Mouse (Mus musculus): ENCODE results near the gene Mrtfa. TPM values are rescaled to one million over a fixed set of nuclear protein-coding genes. Genes with fewer than 3 reads are reported as not detected.
A peak's percentile ranks its signal among the peaks of the same experiment; 100 is the strongest.

The Mrtfa gene
- polyA plus RNA-seq, 1 experiment from 2014 or later, result 6.1 TPM

DNA sequence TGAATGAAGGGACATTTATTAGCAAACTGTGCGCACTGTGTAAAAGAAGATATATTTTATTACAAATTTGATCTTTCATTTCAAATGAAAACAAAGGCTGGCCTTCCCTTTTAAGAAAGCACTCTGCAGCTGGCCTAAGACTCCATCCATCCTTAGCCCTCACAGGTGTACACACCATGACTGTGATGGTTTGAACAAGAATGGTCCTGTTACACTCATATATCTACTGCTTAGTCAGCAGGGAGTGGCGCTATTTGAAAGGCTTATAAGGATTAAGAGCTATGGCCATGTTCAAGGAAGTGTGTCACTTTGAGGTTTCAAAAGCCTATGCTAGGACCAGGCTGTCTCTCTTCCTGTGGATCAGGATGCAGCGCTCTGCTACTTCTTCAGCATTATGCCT, 122.8 kb downstream of the Mrtfa start:
- no peak overlapping the region for H3K27ac ChIP-seq (ENCODE audit: low read length)
- H3K4me3 ChIP-seq (ENCODE audit: low read depth, low read length), result no peak overlapping the region
- H3K4me2 ChIP-seq (ENCODE audit: low read depth, low read length), result no peak overlapping the region
- H3K36me3 ChIP-seq (ENCODE audit: control insufficient read depth, insufficient read depth), result no peaks in the 10 kb centered on the region
- H3K27me3 ChIP-seq (ENCODE audit: control insufficient read depth, insufficient read depth, low read depth, low read length), result no peaks in the 10 kb centered on the region
- 80% methylated on average over 3 of the region's 3 CpGs for WGBS (ENCODE audit: insufficient replicate concordance)
- peaks cover 1% of the 10 kb centered on the region for H3K4me1 ChIP-seq (ENCODE audit: control insufficient read depth, low read depth, low read length)
- H3K9me3 ChIP-seq (replicated peaks; ENCODE audit: control insufficient read depth, low read length), result no peaks in the 10 kb centered on the region
- no peak for ATAC-seq (ENCODE audit: low read depth)
- H3K9ac ChIP-seq (ENCODE audit: low read depth, low read length), result no peak overlapping the region

DNA sequence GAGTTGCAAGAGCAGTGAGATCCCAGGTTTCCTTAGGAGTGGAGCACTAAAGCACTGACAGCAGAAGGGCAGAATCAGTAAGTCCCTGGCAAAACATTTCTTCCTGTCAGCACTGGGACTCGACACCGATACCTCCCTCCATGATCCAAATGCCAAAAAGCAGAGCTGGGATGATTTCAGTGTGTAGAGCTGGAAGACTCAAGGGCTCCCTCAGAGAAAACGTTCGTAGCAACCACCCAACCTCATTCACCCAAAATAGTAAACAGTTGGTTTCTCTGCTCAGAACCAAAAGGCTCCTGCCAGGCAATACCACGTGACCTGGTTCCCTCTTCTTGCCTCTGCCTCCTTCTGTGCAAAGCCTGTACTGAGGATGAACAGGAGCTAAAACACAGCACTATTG, 123.6 kb downstream of the Mrtfa start:
- ATAC-seq (ENCODE audit: low read depth), result no peak
- Histone ChIP-seq H3K27me3 (ENCODE audit: control insufficient read depth, insufficient read depth, low read depth, low read length) (no peaks in the 10 kb centered on the region), H3K9ac (ENCODE audit: low read depth, low read length) (no peak overlapping the region), H3K4me3 (ENCODE audit: low read depth, low read length) (no peak overlapping the region), H3K27ac (ENCODE audit: low read length) (no peak overlapping the region), H3K9me3 (replicated peaks; ENCODE audit: control insufficient read depth, low read length) (no peaks in the 10 kb centered on the region), H3K4me2 (ENCODE audit: low read depth, low read length) (no peak overlapping the region), H3K4me1 (ENCODE audit: control insufficient read depth, low read depth, low read length) (peaks cover 5% of the 10 kb centered on the region), H3K36me3 (ENCODE audit: control insufficient read depth, insufficient read depth) (no peaks in the 10 kb centered on the region)
- 60% methylated on average over 5 of the region's 5 CpGs for whole genome bisulfite sequencing (ENCODE audit: insufficient replicate concordance)

DNA sequence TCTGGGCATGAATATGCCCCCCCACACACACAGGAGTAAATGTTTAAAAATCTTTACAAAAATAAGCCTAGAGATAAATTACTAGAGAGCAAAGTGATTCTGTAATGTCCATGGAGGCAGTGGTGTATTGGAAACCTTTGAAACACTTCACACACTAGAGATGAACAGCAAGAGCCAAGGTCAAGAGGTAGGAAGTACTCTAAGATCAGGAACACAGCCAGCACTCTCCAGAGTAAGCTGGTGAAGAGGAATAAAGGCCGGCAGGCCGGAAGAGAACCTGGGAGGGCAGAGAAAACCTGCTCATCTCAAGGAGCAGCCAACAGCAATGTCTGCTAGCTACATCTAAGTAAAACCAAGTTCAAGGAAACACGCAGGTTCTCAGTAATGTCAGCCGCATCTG, 125.9 kb downstream of the Mrtfa start:
- 91% methylated on average over 4 of the region's 4 CpGs for WGBS (ENCODE audit: insufficient replicate concordance)
- Histone ChIP-seq H3K27ac (ENCODE audit: low read length) (no peak overlapping the region), H3K4me1 (ENCODE audit: control insufficient read depth, low read depth, low read length) (peaks cover 5% of the 10 kb centered on the region), H3K36me3 (ENCODE audit: control insufficient read depth, insufficient read depth) (no peaks in the 10 kb centered on the region), H3K9ac (ENCODE audit: low read depth, low read length) (no peak overlapping the region), H3K27me3 (ENCODE audit: control insufficient read depth, insufficient read depth, low read depth, low read length) (no peaks in the 10 kb centered on the region), H3K9me3 (replicated peaks; ENCODE audit: control insufficient read depth, low read length) (no peaks in the 10 kb centered on the region), H3K4me2 (ENCODE audit: low read depth, low read length) (no peak overlapping the region), H3K4me3 (ENCODE audit: low read depth, low read length) (no peak overlapping the region)
- no peak for ATAC-seq (ENCODE audit: low read depth)

DNA sequence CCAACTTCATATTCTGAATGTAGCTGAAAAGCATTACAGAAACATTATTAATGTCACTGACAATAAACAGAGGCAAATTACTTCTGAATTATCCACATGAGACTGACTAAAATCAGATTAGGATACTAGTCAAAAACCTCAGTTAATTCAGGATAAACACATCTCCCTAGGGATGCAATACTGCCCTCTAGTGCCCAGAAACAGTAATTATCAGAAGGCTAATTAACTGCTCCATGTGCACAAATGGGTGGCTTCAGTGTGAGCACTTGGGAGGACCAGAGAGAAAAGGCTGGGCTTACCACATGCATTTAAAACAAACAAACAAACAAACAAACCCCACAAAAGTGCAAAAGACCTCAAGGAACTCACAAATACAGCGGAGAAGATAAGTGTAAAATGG, 126.4 kb downstream of the Mrtfa start:
- ATAC-seq (ENCODE audit: low read depth), result no peak
- H3K9me3 ChIP-seq (replicated peaks; ENCODE audit: control insufficient read depth, low read length), result no peaks in the 10 kb centered on the region
- no peaks in the 10 kb centered on the region for H3K27me3 ChIP-seq (ENCODE audit: control insufficient read depth, insufficient read depth, low read depth, low read length)
- H3K4me3 ChIP-seq (ENCODE audit: low read depth, low read length), result no peak overlapping the region
- peaks cover 5% of the 10 kb centered on the region for H3K4me1 ChIP-seq (ENCODE audit: control insufficient read depth, low read depth, low read length)
- 33% methylated on average over 1 of the region's 1 CpGs for WGBS (ENCODE audit: insufficient replicate concordance)
- H3K27ac ChIP-seq (ENCODE audit: low read length), result no peak overlapping the region
- no peak overlapping the region for H3K4me2 ChIP-seq (ENCODE audit: low read depth, low read length)
- no peak overlapping the region for H3K9ac ChIP-seq (ENCODE audit: low read depth, low read length)
- H3K36me3 ChIP-seq (ENCODE audit: control insufficient read depth, insufficient read depth), result no peaks in the 10 kb centered on the region

DNA sequence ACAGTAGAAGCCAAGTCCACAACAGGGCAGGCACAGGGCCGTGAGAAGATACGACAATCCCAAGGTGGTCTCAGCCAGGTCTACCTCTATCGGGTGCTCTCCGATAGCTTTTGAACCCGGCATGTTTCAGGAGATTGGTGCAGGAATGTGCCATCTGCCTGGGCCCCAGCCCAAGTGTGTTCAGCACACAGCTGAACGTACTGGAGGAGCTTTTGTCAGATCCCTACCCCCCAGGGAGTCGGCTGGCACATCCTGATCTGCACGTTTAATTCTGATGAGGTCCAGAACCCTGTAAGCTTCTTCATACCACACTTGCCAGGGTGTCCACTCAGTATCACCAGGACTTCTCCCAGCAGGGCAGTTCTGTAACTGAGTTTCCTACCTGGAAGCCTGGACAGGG, 127.9 kb downstream of the Mrtfa start:
- 62% methylated on average over 8 of the region's 8 CpGs for WGBS (ENCODE audit: insufficient replicate concordance)
- Histone ChIP-seq H3K4me2 (ENCODE audit: low read depth, low read length) (no peak overlapping the region), H3K4me3 (ENCODE audit: low read depth, low read length) (no peak overlapping the region), H3K27me3 (ENCODE audit: control insufficient read depth, insufficient read depth, low read depth, low read length) (no peaks in the 10 kb centered on the region), H3K27ac (ENCODE audit: low read length) (no peak overlapping the region), H3K4me1 (ENCODE audit: control insufficient read depth, low read depth, low read length) (peaks cover 5% of the 10 kb centered on the region), H3K9me3 (replicated peaks; ENCODE audit: control insufficient read depth, low read length) (no peaks in the 10 kb centered on the region), H3K36me3 (ENCODE audit: control insufficient read depth, insufficient read depth) (no peaks in the 10 kb centered on the region), H3K9ac (ENCODE audit: low read depth, low read length) (no peak overlapping the region)
- ATAC-seq (ENCODE audit: low read depth), result no peak

DNA sequence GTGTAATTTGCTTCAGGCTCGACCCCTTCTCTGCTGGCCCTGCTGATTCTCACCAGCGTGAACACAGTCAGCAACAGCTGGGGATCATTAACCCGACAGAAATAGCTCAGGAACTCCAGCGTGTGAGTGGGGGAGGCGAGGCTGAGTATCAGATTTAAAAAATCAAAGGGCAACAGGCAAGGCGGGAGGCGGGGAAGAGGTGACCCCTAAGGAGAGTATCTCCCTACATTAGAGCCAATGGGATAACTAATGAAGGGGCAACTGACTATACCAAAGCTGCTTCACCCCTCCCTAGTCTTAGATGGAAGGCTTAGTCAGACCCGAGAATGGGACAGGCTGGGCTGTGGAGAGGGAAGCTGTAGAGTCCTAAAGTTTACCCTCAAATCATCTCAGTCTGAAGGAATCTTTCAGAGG, 128.4 kb downstream of the Mrtfa start:
- Histone ChIP-seq H3K9ac (ENCODE audit: low read depth, low read length) (no peak overlapping the region), H3K36me3 (ENCODE audit: control insufficient read depth, insufficient read depth) (no peaks in the 10 kb centered on the region), H3K9me3 (replicated peaks; ENCODE audit: control insufficient read depth, low read length) (no peaks in the 10 kb centered on the region), H3K4me3 (ENCODE audit: low read depth, low read length) (no peak overlapping the region), H3K27ac (ENCODE audit: low read length) (no peak overlapping the region), H3K4me2 (ENCODE audit: low read depth, low read length) (no peak overlapping the region), H3K4me1 (ENCODE audit: control insufficient read depth, low read depth, low read length) (peaks cover 5% of the 10 kb centered on the region), H3K27me3 (ENCODE audit: control insufficient read depth, insufficient read depth, low read depth, low read length) (no peaks in the 10 kb centered on the region)
- 42% methylated on average over 8 of the region's 8 CpGs for WGBS (ENCODE audit: insufficient replicate concordance)
- ATAC-seq (ENCODE audit: low read depth), result 0 out of 2 replicates have a peak, but pooled peaks have one; percentile 41

DNA sequence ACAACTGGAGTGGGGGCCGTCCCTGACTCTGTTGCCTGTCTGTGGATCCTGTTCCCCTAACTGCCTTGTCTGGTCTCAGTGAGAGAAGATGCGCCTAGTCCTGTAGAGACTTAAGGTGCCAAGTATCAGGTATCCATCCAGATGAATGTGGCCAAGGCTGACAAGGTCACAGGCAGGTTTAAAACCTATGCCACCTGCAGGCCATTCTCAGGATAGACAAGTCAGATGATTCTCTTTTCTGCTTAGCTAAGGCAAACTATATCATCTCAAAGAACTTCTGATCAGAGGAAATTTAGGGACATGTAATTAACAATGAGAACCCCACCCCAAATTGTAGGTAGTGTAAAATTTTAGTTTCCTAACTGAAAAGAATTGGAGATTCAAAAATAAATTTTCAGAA, 129.6 kb downstream of the Mrtfa start:
- no peaks in the 10 kb centered on the region for H3K36me3 ChIP-seq (ENCODE audit: control insufficient read depth, insufficient read depth)
- no peak overlapping the region for H3K9ac ChIP-seq (ENCODE audit: low read depth, low read length)
- no peak overlapping the region for H3K4me3 ChIP-seq (ENCODE audit: low read depth, low read length)
- H3K4me1 ChIP-seq (ENCODE audit: control insufficient read depth, low read depth, low read length), result peaks cover 5% of the 10 kb centered on the region
- no peaks in the 10 kb centered on the region for H3K27me3 ChIP-seq (ENCODE audit: control insufficient read depth, insufficient read depth, low read depth, low read length)
- no peak for ATAC-seq (ENCODE audit: low read depth)
- H3K9me3 ChIP-seq (replicated peaks; ENCODE audit: control insufficient read depth, low read length), result no peaks in the 10 kb centered on the region
- WGBS (ENCODE audit: insufficient replicate concordance), result 58% methylated on average over 2 of the region's 2 CpGs
- no peak overlapping the region for H3K4me2 ChIP-seq (ENCODE audit: low read depth, low read length)
- no peak overlapping the region for H3K27ac ChIP-seq (ENCODE audit: low read length)

DNA sequence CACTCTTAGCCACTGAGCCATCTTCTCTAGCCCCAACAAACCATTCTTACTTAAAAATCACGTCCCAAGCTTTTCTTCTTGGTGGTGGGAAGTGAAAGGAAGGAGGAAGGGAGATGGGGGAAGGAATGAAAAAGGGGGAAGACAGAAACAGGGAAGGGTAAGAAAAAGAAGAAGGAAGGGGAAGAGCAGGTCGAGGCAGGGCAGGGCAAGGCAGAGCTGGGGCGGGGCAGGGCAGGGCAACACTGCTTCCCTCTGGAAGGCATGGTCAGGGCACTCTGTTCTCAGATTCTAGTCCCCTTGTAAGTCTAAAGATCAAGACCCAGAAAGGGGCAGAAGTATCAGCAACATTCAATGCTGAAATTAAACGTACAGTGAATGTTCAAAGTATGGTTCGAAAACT, 132.8 kb downstream of the Mrtfa start:
- no peaks in the 10 kb centered on the region for H3K27me3 ChIP-seq (ENCODE audit: control insufficient read depth, insufficient read depth, low read depth, low read length)
- H3K4me2 ChIP-seq (ENCODE audit: low read depth, low read length), result no peak overlapping the region
- H3K27ac ChIP-seq (ENCODE audit: low read length), result no peak overlapping the region
- ATAC-seq (ENCODE audit: low read depth), result no peak
- no peak overlapping the region for H3K4me3 ChIP-seq (ENCODE audit: low read depth, low read length)
- no peaks in the 10 kb centered on the region for H3K9me3 ChIP-seq (replicated peaks; ENCODE audit: control insufficient read depth, low read length)
- WGBS (ENCODE audit: insufficient replicate concordance), result 50% methylated on average over 5 of the region's 5 CpGs
- H3K36me3 ChIP-seq (ENCODE audit: control insufficient read depth, insufficient read depth), result no peaks in the 10 kb centered on the region
- no peak overlapping the region for H3K9ac ChIP-seq (ENCODE audit: low read depth, low read length)
- peaks cover 3% of the 10 kb centered on the region for H3K4me1 ChIP-seq (ENCODE audit: control insufficient read depth, low read depth, low read length)

DNA sequence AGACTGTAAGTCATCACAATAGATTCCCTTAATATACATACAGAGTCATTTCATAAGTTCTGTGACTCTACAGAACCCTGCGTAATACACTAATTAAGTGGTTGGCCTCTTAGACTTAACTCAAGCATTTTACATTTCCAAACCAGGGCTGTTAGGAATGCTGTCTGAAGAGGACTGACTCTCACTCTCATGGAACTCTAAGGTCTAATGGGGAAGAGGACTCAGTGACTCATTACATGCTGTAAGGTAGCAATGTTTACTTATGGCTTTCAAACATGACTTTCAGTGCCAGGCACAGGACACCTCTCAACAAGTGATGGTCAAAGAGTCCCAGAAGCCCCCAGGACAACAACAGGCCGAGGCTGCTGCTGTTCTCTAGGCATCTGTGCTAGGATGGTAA, 135.1 kb downstream of the Mrtfa start:
- Histone ChIP-seq H3K4me3 (ENCODE audit: low read depth, low read length) (no peak overlapping the region), H3K4me2 (ENCODE audit: low read depth, low read length) (no peak overlapping the region), H3K9ac (ENCODE audit: low read depth, low read length) (no peak overlapping the region), H3K9me3 (replicated peaks; ENCODE audit: control insufficient read depth, low read length) (no peaks in the 10 kb centered on the region), H3K36me3 (ENCODE audit: control insufficient read depth, insufficient read depth) (no peaks in the 10 kb centered on the region), H3K27ac (ENCODE audit: low read length) (no peak overlapping the region), H3K4me1 (ENCODE audit: control insufficient read depth, low read depth, low read length) (no peaks in the 10 kb centered on the region; the same call in 1 of the 2 replicates), H3K27me3 (ENCODE audit: control insufficient read depth, insufficient read depth, low read depth, low read length) (no peaks in the 10 kb centered on the region)
- no peak for ATAC-seq (ENCODE audit: low read depth)
- WGBS (ENCODE audit: insufficient replicate concordance), result 70% methylated on average over 2 of the region's 2 CpGs

DNA sequence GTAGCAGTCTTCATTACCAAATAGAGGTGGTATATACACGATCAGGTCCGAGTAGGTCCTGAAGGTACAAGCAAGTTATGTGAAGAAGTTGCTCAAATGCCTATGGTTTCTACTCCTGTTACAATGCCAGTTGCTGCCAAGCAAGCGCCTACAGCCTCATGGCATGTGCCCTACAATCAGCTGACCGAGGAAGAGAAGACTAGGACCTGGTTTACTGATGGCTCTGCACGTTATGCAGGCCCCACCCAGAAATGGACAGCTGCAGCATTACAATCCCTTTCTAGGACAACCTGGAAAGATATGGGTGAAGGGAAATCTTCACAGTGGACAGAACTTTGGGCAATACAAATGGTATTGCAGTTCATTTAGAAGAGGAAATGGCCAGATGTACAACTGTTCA, 138.1 kb downstream of the Mrtfa start:
- peaks cover 5% of the 10 kb centered on the region for H3K4me1 ChIP-seq (ENCODE audit: control insufficient read depth, low read depth, low read length)
- no peaks in the 10 kb centered on the region for H3K27me3 ChIP-seq (ENCODE audit: control insufficient read depth, insufficient read depth, low read depth, low read length)
- no peaks in the 10 kb centered on the region for H3K9me3 ChIP-seq (replicated peaks; ENCODE audit: control insufficient read depth, low read length)
- no peak for ATAC-seq (ENCODE audit: low read depth)
- no peak overlapping the region for H3K4me2 ChIP-seq (ENCODE audit: low read depth, low read length)
- no peak overlapping the region for H3K9ac ChIP-seq (ENCODE audit: low read depth, low read length)
- no peak overlapping the region for H3K4me3 ChIP-seq (ENCODE audit: low read depth, low read length)
- H3K27ac ChIP-seq (ENCODE audit: low read length), result no peak overlapping the region
- H3K36me3 ChIP-seq (ENCODE audit: control insufficient read depth, insufficient read depth), result no peaks in the 10 kb centered on the region
- 63% methylated on average over 5 of the region's 5 CpGs for WGBS (ENCODE audit: insufficient replicate concordance)
